Mouse (Mus musculus) embryo, embryonic 9.5 days (tissue): Measurements from ENCODE around the gene Bgn.

ENCODE experiments used
- DNase-seq: peaks from one replicate; pipeline ENCODE4 v3.0.0-alpha.2; 2017; ENCODE audit errors: extremely low spot score

The Bgn gene

DNA sequence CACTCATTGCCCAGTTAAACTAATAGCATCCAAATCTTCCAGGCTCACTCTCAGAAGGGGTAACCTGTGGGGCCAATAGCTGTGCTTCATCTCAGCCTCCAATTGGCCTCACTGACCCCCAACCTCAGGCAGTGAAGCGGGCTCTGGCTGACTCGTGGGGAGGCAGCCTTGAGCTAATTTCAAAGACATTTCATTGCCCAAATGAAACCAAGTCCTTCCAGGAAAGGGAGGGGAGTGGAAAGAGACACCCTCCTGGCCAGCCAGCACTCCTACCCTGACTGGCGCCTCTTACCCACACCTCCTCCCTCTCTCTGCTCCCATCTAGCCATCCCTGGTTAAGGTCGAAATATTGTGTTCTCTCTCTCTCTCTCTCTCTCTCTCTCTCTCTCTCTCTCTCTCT is 6.8 kb downstream of the Bgn start:
- no peak for DNase-seq

DNA sequence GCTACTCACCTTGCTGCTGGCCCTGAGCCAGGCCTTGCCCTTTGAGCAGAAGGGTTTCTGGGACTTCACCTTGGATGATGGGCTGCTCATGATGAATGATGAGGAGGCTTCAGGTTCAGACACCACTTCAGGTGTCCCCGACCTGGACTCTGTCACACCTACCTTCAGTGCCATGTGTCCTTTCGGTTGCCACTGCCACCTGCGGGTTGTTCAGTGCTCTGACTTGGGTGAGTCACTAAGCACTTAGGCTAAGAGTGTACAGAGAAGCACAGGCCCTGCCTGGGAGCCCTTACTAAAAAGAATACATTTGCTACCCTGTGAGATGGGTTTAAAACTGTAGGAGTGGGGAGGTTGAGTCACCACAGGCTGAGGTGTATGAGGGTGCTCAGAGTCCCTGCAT is 7.4 kb downstream of the Bgn start:
- DNase-seq, result no peak

- DNase-seq, result peak; percentile 36
Measured at GRCm38 (mm10) chrX:73493567-73493966, 10.2 kb downstream of the Bgn start.

- DNase-seq, result no peak
Measured at GRCm38 (mm10) chrX:73496746-73497145, 13.3 kb downstream of the Bgn start.

- DNase-seq, result no peak
Measured at GRCm38 (mm10) chrX:73505130-73505735, 21.8 kb downstream of the Bgn start.

DNA sequence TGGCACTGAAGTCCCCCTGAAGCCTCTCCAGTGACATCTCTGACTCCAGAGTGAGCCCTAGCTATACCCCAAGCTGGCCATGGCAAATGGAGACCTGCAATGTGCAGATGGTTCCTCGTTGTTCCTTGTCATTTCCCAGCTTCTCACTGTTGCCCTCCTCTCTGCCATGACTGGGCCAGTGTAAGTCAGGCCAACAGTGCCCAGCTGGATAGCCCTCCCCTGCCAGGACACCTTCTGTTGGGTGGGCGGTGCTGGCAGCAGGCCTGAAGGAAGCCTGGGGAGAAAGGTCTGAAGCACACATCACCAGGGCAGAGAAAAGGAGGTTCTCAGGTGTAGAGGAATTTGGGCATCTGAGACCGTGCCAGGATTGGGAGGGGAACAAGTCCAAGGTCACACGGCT is 23.2 kb downstream of the Bgn start:
- no peak for DNase-seq

DNA sequence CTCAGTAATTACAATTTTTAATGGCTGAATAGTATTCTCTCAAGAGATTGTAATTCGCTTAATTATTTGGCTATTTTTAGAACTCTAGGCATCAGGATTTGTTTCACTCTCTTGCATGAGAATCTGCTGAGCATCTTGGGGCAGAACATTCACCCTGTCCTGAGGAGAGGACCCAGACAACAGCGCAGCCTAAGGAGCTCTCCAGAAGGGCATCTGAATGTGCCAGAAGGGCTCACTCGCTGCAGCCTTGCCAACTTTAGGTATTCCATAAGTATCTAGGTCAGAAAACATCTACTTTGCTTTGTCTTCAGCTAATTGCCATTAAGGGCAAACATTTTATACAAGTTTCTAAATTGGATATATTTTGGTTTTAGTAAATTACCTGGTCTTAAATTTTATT is 25.8 kb downstream of the Bgn start:
- DNase-seq, result no peak

DNA sequence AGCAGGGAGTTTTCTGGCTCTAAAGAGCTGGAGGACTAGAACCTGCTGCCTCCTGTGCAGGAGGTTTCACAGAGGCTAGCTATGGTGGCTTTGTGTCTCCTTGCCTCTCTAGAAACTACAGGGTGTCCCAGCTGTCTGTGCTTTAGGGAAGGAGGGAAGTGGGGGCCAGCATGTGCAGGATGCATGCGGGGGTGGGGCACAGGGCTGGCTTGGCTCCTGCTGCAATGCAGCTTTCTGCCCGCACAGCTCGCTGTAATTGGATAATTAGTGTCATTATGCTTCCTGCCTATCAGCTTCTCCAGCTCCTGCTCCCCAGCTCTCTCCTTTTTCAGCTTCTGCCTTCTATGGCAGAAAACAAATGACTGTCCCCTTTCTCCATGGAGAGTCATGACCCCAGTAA is 29.5 kb downstream of the Bgn start:
- no peak for DNase-seq

DNA sequence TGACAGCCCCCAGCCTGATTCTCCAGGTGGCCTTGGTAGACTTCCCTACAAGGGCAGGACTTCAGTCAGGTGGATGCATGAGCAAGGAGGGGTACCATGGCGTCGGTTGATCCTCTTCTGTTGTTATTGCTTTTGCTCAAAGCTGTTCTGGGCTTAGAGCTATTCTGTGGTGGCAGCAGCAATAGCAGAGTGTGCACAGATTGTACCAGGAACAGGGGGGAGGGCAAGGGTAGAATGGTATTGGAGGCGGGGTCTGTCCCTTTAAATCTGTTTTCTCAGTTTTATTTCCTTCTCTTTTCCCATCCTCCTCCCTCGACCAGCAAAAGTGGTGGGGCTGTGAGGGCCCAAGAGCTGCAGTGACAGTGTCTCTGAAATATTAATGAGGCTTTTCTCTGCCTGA is 33.2 kb downstream of the Bgn start:
- no peak for DNase-seq

GRCm38 (mm10) chrX:73517060-73517600 is 33.7 kb downstream of the Bgn start:
- DNase-seq, result no peak

- DNase-seq, result no peak
Measured at GRCm38 (mm10) chrX:73520692-73521091, 37.3 kb downstream of the Bgn start.

DNA sequence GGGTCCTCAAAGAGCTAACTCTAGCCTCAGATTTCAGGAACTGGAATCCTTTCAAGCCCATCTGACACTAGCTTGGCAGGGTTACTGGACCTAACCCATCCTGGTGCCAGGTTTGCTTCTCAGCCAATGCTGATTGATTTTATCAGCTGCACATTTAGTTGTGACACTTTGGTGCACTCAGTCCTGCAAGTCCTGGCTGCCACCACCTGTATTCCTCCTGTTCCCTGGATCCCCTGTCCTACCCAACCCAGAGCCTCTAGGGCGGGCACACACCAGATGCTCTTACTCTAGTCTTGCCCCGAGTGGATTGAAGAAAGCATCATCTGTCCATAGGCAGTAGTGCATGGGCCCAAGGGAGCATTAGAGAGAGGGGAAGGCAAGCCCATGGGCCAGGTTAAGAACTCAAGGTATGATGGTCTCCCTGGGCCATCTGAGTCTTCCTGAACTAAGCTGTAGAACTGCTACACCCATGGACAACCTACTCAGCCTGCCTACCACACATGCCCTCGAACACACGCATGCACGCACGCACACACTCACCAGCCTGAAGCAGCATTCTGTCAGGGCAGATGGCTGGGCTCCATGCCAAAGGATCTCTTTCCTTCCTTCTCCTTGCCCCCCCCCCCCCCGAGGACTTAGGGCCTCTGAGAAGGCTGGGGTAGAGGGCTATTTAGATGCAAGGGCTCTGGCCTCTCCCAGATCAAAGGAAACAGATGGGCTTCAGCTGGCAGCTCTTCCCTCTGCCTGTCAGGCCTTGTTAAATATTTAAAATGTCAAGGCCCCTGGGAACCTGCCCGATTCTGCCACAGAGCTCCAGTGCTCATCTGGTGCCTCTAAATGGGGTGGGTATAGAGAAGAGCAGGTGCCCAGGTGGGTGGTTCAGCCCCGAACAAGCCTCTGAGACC is 41.2 kb downstream of the Bgn start:
- no peak for DNase-seq

DNA sequence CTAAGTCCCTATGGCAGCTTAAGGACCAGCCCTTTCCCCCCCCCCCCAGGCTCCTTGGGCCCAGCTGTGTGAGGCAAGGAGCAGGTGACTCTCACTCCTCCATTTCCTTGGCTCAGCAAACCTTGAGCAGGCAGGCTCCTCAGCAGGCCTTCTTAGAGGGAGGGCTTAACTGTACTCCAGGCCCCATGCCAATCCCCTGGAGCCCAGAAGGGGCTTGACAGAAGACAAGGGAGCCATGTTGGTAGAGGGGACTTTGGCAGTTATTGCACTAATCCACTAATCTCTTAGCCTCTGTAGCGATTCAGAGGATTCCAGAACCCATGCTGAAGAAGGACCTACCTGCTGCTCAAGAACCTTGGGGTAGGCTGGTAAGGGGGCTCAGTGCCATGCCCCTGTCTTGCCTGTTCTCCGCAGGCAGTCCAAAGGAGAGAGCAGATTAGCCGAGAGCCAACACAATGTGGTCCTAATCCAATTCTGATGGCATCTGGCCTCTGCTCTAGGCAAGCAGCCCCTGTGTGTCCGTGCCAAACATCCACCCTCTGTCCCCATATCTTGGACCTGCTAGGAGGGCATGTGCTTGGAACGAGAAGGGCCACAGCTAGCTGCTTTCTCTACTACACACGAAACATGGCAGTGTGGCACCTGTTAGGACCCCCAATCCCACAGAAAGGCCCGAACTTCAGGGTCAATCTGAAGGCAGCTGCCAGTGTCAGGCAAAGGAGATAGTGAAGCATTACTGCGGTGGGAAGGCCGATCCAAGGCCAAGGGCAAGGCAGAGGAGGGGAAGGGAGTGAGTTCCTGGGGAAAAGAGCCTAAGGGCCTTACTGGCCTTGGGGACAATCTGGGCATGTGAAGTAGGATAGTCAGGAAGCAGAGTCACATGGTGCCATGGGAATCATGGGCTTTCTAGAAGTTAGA is 42.1 kb downstream of the Bgn start:
- DNase-seq, result no peak

DNA sequence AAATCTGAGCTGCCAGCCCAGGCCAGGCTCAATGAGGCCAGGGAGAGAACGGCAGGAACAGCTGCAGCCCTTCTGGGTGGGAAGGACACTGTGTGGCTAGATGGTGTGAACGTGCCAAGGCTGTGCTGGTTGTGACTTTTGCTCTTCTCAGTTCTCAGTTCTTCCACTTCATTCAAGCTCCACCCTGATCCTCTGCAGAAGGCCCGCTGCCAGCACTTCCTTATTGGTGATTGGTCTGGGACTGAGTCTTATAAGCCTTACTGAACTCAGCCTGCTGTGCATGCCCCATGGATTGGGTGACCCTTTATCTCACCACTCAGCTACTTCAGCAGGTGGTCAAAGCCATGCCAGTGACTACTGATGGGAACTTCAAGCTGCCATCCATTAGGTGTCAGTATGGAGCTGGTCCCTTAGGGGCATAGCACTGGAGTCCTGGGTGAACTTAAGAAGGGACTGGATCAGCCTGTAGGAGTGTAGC is 43.0 kb downstream of the Bgn start:
- DNase-seq, result no peak

GRCm38 (mm10) chrX:73537875-73538274 is 54.5 kb downstream of the Bgn start:
- DNase-seq, result no peak

- peak; percentile 24 for DNase-seq
Measured at GRCm38 (mm10) chrX:73543340-73543739, 59.9 kb downstream of the Bgn start.
